Mouse (Mus musculus) layer of hippocampus, adult 11-12 months (tissue): Measurements from ENCODE around the gene Oxtr.

Experiments used
- DNase-seq: peaks from one replicate; pipeline ENCODE4 v3.0.0; 2022; ENCODE audit warnings: low spot score

The Oxtr gene

DNA sequence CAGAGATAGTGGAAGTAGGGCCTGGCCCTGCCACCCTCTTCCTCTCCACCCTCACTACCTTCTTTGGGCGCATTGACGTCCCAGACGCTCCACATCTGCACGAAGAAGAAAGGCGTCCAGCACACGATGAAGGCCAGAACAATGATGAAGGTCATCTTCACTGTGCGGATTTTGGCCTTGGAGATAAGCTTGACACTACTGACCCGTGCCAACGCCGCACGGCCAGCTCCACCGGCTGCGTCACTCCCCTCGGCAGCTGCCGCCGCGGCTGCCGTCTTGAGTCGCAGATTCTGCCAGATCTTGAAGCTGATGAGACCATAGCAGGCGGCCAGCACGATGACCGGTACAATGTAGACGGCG lies 942 bp downstream of the Oxtr start:
- no peak for DNase-seq

DNA sequence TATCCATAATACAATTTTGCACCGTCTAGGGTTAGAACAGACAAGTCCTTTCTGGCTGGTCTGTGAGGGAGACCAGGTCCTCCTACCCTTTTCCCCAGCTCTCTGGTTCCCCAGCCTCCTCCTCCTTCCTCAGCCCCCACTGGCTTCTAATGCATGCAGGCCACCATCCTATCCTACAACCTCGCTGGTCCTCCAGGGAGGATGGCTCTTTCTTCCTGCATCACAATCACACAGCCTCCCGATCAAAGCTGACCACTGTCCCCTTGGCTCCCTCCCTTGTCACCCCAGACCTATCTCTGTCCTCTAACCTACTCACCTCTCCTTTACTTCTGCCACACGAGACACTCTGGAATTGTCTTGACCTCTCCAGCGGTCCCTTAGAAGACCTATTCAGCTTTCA lies 1.8 kb downstream of the Oxtr start:
- DNase-seq: no peak

DNA sequence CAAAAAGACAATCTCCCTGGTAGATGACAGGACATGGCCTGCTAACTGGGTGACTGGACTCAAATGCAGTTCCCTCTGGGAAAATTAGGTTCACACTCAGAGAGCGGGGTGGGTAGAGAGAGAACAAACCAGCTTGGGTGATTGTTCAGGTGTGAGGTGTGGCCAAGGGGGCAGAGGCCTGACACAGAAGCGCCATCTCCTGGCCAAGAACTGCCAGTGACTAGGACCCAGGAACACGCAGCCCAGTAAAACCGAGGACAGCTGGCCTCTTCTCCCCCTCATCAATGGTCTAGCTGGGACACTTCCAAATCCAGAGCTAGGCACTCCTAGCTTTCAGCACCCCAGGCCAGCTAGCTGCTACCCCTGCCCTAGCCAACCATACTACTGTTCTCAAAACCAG lies 5.4 kb downstream of the Oxtr start:
- DNase-seq: no peak

DNA sequence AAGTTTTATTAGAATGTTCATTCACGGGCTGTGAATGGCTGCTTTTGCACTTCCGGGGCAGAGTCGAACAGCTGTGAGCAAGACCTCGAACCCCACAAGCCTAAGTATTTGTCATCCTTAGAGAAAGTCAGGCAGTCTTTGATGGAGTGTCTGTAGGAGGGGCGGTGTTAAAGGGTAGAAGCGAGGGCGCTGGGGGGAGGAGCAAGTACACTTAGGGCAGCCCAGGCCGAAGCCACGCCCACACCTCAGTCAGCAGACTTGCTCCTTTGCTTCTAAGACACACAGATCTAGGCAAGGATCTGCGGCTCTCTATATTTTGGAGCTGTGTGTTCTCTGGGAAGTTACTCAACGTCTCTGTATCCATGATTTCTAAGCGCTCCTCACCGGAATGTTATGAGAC lies 9.9 kb downstream of the Oxtr start:
- DNase-seq: no peak

DNA sequence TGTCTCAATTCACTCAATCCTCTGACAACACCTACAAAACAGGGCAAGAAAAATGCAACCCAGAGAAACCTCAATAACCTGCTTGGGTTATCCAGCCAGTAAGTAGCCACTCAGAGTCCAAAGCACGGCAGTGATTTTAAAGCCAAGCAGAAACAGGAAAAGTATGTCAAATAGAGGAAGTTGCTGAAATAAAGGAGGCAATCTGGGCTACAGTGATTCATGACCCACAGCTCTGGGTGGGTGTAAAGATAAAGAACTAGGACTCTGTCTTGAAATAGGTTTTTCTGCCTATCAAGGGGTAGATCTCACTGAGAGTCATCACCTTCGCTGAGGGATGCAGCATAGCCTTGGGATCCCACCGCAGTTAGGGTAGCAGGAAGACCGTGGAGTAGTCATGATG lies 18.1 kb downstream of the Oxtr start:
- no peak for DNase-seq

DNA sequence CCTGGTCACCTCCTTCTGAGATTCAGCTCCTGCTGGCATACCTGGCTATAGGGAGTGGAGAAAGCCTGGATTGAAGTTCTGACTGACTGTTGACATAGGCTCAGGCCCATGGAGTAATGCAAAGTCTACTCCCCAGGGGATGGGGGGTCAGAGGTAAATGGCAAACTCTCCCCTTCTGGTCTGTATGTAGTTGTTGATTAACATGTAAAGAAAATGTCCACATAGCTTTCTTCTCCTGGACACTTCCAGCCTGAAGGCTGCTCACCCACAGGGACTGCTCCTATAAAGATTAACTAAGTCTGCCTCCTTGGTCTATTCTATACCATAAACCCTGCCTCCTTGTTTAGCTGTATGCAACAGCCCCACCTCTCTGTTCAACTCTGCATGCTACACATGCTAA lies 23.7 kb downstream of the Oxtr start:
- DNase-seq: no peak

DNA sequence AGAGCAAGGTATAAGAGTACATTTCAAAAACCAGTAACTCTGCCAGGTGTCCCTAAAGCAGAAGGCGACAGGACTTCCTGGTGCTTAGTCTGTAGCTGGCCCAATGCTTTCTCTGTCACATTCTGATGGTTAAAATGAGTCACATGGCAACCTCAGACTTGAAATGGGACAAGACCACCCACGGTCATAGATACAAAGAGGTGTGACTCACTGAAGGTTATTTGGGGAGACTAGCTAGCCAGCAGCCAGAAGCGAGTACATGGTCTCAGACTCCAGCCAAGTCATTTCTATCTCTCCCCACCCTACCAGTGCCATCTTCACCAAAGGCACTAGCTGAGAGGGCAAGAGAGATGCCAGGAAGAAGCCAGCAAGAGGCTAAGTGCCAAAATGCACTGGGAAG lies 24.3 kb downstream of the Oxtr start:
- DNase-seq: no peak

DNA sequence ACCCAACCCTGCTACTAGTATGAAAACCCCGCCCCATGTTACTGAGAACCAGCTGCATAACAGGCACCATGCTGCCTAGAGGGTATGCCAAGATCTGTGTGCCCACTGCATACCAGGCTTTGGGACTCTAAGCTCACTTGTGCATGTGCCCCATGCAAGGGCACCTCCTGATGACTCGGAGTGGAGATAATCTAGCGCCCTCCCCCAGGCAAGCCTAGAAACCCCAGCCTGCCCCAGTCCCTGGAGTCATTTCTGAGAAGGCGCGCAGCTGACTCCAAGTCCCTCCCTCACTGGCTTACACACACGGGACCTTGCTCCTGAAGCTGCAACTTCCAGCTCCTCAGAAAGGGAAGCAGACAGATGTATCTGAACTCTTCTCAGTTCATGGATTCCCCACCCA lies 26.4 kb downstream of the Oxtr start:
- DNase-seq: no peak

DNA sequence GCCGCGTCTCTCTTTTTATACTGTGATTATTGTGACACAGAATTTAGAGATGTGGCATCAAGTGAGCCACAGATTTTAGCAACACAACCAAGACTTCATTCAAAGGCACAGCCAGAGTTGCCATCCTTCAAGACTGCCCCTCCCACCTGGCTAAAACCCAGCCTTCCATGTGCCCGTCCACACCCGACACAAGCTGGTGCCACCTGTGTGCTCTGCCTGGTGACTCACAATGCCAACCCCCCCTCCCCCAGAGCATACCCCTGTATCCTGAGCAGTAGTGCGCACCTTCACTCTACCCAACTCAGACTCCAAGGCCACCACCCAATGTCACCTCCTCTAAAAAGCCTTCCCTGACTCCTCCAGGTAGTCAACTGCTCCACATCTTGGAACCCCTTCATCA lies 28.3 kb downstream of the Oxtr start:
- no peak for DNase-seq

DNA sequence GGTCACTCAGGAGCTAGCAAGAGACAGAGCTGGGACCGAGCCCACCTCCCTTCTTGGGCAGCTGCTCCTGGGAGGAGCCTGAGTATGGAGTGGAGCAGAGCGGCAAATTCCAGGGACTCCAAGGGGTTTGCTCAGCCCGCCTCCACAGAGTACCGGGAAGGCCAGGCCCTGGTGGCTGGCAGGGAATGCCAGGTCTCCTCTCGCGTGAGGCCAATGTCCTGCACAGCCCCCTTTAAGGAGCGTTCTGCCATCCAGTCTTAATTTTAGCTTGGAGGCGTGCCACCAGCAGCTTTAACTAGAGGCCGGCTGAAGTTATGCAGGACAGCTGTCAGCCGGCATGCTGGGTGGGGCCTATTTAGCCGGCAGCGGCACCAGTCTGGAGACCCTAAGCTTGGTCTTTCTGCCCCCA lies 30.4 kb downstream of the Oxtr start, which contains the start of gene Cav3:
Gene Cav3 (plus strand): TSS at position 165 of the 409 bp plus-strand sequence.
- DNase-seq: no peak

DNA sequence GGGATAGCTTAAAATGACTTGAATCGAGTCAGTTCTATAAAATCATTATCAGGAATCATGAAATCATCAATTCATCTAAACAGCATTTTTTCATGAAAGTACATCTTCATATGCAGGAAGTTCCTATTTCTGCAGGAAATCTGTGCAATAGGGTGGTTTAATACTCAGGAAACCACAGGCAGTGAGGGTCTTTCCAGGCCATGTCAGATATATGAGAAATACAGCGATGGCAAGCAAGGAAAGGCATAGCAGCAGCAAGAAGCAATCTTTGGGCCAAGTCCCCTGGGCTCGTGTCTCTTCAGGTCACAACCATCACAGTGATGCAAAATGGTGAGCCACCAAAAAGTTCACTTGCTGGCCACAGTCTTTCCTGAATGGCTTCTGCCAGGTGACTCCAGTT lies 44.1 kb downstream of the Oxtr start:
- no peak for DNase-seq

DNA sequence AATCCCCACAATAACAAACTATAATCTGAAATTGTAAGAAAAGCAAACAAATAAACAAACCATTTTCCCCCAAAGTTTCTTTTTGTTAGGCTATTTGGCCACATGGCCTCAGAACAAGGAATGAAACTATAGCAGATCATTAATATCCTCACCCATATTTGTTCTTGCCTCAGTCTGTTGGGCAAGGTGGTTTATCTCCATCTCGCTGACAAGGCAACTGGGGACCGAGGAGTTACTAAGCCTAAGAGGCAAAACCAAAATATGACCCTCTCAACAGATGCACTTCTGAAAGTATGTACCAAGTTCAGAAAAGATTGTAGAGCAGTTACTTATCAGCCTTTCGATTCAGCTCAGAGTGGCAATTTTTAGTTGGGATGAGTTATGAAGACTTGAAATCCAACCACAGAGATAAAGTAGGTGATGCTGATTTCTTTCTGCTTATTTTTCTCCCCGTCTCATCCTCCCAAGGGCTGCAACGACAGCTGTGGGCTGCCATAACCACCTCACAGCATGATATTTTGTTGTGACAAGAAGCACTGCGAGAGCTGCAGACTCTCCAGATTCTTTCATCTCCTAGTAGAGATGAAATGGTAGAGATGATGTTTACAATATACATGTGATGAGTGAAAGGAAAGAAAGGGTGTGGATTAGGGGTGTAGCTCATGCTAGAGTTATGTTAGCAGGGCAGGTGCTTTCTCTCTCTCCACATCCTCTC lies 63.6 kb downstream of the Oxtr start:
- no peak for DNase-seq

DNA sequence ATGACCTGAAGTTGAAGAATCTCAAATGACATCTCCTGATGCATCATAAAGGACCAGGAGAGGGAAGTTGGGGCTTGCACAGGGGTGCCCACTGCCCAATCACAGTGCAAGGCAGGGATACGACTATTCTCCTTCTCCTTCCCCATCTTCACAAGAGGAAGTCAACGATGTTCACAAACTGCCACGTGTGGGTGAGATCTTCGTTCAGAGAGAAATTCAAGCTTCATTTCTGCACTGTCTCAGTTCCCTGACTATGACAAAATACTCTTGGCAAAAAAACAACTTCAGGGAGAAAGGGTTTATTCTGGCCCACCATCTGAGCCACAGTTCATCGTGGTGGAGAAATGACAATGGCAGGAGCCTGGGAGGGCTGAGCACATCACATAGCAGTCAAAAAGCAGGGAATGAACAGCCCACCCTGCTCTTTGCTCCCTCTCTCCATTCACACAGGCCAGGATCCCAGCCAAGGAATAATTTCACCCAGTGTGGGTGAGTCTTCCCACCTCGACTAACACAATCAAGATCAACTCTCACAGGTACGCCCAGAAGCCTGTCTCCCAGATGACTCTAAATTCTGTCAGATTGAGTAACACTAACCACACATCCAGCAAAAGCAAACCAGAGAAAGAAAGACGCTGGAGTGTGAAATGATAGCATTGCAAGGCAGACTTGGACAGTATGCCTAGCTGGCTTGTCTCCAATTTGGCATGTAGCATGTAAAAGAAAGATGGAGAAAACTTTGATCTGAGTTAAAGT lies 65.8 kb downstream of the Oxtr start:
- DNase-seq: no peak
